Mouse (Mus musculus) right cerebral cortex, postnatal 14 days (tissue): ENCODE measurements around the gene Neurl4.

Experiments
- DNase-seq: peaks from one replicate; pipeline ENCODE4 v3.0.0; 2022

The Neurl4 gene

DNA sequence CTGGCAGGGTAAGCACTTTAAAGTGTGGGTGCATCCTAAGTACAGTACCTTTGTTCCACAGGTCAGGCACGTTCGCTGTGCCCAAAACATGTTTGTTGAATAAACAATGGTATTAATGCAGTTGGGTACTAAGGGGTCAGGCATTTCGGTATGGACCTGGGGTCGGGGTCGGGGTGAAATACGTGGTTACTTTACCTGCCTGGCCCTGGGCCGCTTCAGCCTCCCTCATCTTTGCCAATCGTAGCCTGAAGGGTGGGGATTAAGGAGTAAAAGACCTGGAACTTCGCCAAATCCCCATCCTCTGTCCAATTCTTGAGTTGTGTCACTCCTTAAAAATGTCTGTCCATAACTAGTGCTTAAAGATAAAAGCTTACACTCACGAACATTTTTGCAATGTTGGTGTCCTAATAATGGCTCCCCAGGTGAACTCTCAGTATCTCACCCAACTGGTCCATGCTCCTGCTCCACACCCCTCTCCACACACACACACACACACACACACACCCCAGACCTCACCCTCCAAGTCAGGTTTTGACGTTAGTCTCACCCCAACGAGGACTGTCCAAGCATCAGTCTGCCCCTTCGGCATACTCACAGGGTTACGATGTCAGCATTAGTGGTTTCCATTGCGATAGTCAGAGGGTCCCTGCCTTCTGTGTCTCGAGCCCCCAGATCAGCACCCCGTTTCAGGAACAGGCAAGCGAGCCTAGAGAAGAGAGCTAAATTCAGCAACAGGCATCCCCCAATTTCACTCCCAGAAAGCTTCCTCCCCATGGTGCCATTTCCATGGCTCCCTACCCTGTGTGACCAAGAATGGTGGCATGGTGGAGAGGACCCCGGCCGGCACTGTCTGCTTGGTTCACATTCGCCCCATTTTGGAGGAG is 18.8 kb upstream of the Neurl4 start:
- no peak for DNase-seq

DNA sequence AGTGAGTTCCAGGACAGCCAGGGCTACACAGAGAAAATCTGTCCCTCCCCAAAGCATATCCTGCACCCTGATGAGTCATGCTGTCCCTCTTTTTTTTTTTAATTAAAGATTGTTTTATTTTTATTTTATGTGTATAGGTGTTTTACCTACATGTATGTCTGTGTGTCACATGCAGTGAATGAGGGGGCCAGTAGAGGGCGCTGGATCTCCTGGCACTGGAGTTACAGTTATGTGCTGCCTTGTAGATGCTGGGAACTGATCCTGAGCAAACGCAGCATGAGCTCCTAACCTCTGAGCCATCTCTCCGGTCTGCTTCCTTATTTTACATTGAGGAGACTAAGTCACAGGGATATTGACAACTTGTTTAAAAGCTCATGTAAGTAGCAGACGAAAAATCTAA is 17.8 kb upstream of the Neurl4 start:
- DNase-seq = no peak

GRCm38 (mm10) chr11:69883527-69884151 is 17.2 kb upstream of the Neurl4 start:
- no peak for DNase-seq

GRCm38 (mm10) chr11:69884240-69884639 is 16.6 kb upstream of the Neurl4 start:
- no peak for DNase-seq

- DNase-seq = no peak
Measured at GRCm38 (mm10) chr11:69884663-69885062, 16.2 kb upstream of the Neurl4 start.

GRCm38 (mm10) chr11:69886907-69887635 is 13.8 kb upstream of the Neurl4 start:
- no peak for DNase-seq

DNA sequence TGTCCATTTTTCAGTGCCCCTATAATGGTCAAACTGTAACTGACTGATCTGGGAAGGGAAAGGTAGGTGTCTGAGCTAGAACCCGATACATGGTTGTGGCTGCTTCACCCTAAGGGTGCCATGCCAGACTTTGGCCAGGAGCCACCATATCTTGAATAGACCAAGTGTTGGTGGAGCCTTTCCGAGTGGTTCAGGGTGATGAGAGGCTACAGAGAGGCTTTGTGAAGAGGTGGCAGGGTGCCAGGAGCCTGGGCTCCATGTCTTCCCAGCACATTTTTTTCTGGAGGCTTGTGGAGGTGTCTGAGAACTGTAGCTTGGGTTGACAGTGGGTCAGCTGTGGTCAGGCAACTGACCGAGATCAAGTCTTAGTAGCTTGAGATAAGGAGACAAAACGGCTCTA is 9.4 kb upstream of the Neurl4 start:
- DNase-seq = peak; percentile 56

DNA sequence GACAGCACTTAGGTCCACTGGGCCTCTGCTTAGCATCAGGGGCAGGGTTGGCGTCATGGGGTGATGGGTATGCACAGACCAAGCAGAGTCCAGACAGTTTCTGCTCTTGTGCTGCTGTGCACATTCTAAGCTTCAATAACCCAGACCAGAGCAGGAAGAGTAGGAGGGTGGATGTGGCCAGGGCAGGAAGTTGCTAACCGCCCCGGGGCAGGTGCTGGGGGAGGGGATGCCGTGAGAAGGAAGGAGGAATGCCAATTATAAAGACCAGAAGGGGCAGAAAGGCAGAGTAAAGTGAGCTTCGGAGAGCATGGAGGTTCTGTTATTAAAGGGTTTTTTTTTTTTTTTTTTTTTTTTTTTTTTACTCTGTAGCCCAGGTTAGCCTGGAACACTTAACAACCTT is 6.2 kb upstream of the Neurl4 start:
- no peak for DNase-seq

- DNase-seq = no peak
Measured at GRCm38 (mm10) chr11:69895291-69895690, 5.6 kb upstream of the Neurl4 start, which contains the start of gene Acap1. Acap1 (minus strand) TSS chr11:69895539.

DNA sequence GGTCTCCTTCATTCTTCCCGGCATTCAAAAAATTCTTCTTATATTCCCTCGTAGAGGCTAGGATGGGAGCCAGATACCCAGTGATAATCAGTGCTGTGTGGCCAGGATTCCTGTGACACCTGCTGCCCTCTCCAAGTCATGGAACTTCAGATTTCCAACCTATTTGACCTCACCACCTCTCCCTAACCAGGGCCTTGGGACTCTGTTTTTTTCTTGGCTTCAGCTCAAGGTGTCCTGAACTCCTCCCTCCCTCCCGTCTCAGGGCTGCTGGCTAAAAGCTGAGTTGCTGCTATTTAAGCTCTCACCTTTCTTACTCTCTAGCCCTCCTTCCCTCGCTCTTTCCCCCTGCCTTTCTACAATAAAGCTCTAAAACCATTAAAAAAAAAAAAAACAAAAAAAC is 1.0 kb upstream of the Neurl4 start:
- no peak for DNase-seq

DNA sequence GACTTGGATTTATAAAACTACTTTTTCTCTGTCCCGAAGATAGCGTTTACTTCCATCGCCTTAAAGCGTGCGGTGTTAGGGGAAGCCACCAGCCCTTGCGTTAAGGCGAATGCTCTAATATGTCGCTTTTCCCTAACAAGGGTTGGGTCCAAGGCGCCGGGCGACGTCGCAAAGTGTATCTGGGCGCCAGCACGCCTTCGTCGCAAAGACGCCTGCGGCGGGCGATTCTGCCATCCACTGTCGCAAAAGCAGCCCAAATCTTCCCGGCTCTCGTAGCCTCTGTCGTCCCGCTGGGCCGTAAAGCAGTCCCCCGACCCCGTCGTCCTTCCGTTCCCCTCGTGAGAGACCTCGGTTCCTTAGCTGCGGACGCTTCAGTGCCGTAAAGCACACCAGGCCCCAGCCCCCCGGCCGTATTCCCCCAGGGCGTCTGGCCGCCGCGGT is 554 bp downstream of the Neurl4 start:
- DNase-seq = peak; percentile 96

GRCm38 (mm10) chr11:69901993-69902392 is 1.1 kb downstream of the Neurl4 start:
- no peak for DNase-seq

DNA sequence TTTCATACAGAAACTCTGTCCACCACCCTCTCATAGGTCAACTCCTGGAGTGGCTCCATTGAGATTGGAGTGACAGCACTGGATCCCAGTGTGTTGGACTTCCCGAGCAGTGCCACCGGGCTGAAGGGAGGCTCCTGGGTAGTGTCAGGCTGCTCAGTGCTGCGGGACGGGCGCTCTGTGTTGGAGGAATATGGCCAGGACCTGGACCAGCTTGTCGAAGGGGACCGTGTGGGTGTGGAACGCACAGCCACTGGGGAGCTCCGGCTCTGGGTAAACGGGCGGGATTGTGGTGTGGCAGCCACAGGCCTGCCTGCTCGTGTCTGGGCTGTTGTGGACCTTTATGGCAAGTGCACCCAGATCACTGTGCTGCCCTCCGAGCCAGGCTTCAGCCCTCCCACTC is 2.1 kb downstream of the Neurl4 start:
- no peak for DNase-seq

DNA sequence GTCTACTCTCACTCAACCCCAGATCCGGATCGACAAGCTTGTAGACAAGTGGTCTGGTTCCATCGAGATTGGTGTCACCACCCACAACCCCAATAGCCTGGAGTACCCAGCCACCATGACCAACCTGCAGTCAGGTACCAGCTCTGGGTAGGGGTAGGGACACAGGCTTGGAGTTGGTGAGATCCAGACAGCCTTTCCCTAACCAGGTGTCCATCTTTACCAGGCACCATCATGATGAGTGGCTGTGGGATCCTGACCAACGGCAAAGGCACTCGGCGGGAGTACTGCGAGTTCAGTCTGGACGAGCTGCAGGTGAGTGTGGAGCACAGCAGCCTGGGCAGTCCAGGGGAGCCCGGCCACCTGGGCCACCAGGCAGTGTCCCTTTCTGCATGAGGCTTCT is 3.4 kb downstream of the Neurl4 start:
- no peak for DNase-seq

DNA sequence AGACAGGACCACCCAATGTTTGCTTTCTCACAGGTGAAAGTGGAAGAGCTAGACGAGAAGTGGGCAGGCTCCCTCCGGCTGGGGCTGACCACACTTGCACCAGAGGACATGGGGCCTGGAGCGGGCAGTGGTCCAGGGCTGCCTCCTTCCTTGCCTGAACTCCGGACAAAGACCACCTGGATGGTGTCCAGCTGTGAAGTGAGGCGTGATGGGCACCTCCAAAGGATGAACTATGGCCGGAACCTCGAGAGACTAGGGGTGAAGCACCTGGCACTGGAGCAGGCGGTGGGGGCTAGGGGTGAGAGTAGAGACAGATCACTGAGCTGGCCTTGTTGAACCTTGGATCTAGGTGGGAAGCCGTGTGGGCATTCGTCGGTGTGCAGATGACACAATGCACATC is 7.8 kb downstream of the Neurl4 start:
- DNase-seq = no peak

GRCm38 (mm10) chr11:69909174-69909573 is 8.3 kb downstream of the Neurl4 start:
- no peak for DNase-seq

- no peak for DNase-seq
Measured at GRCm38 (mm10) chr11:69910177-69910576, 9.3 kb downstream of the Neurl4 start.

GRCm38 (mm10) chr11:69910781-69911560 is 10.1 kb downstream of the Neurl4 start:
- no peak for DNase-seq

DNA sequence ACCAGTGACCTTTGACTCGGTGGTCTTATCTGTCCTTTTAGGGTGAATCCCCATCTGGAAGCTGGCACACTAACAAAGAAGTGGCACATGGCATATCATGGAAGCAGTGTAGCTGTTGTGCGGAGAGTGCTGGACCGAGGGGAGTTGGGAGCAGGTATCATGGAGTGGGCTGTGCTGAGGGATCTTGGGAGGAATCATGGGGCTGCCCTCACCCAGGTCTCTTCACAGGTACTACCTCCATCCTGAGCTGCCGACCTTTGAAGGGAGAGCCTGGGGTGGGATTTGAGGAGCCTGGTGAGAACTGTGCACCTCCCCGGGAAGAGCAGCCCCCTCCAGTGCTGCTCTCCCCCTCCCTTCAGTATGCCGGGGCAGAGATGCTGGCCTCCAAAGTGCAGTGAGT is 10.8 kb downstream of the Neurl4 start:
- no peak for DNase-seq

DNA sequence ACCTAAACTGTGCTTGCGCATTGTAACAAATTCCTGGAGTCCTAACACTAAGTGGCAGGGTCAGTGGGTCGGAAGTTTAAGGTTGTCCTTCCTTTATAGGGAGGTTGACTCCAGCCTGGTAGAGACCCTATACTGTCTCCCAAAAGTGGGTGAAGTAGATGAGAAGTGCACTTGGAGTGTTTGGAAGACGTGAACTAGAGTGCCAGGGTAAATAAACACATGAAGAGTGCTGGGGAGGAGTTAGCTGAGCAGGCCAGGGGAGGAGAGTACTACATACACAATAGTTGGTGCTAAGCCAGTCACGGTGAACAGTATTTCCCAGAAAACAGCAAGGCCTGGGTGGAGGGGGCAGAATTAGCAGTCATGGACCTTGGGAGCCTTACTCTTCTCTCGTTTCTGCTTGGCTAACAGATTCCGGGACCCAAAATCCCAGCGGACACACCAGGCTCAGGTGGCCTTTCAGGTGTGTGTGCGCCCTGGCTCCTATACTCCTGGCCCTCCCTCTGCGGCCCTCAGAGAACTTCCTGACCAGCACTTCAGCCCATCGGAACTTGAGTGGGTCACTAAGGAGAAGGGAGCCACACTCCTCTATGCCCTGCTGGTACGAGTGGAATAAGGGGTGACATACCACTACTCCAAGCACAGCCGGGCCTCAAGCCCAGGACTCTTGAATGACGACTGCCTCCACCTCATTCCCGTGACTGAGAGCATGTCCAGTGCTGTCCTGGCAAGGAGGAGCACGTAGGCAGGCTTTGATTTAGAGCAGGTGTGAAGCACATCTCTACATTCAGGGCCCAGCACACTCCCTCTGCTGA is 12.1 kb downstream of the Neurl4 start:
- DNase-seq = no peak

DNA sequence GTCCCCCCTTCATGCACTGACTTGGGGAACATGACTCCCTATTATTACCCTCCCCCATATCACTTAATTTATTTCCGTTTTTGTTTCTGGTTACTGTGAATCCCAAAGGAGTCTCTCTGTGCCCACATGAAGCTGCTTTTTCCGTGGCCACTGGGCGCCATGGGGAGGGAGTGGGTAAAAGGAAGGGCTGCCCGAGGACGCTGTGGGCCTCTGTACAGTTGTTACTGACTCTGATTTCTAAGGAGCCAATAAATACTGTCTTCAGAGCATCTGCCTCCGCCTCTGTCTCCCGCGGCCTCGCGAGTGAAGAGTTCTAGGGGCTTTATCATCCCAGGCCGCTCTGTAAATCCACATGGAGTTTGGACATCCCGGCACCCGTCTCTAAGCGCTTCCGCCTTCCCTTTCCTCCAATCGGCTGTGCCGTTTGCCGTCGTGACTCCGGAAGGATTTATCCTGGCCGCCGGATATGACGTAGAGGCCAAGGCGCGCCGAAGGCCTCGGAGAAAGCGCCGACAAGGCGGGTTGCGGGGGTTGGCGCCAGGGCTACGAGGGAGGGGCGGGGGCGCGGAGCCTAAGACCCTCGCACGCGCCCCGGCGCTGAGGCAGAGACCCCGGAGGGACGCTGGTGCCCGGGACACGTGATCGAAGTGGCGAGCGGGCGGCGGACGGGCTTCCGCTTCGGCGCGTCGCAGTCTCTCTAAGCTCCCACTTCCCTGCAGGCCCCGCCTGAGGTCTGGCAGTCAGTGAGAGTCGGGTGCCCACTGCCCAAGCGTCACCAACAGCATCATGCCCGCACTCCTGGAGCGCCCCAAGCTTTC is 12.9 kb downstream of the Neurl4 start, which contains the start of gene Gps2:
Gene Gps2, plus strand, starts transcription at position 335 of the 818 bp plus-strand sequence.
- DNase-seq = peak; percentile 88
